Mouse (Mus musculus) intestine, postnatal 0 days (tissue): Measurements from ENCODE around the gene Hydin. TPM values are rescaled to one million over a fixed set of nuclear protein-coding genes. Genes with fewer than 3 reads are reported as not detected.

Source experiments
- ATAC-seq: fragments of 200-750 bp; cut with Nextera tagmentation; 2 replicates; pipeline ENCODE4 v1.8.0; 2017; ENCODE audit warnings: mild to moderate bottlenecking, moderate TSS enrichment, moderate library complexity
- H3K27ac ChIP-seq: fragments of 300-500 bp; sonication (generic); 2 replicates; pipeline ENCODE4 v1.5.1; 2014; ENCODE audit warnings: mild to moderate bottlenecking, low read depth, low read length, moderate library complexity
- H3K27me3 ChIP-seq: fragments of 300-500 bp; sonication (generic); replicated peaks from 2 replicates; pipeline ENCODE4 v1.6.1; 2014; ENCODE audit warnings: low read length, mixed read lengths; ENCODE audit not compliant: control insufficient read depth, insufficient read depth
- H3K36me3 ChIP-seq: fragments of 300-500 bp; sonication (generic); 2 replicates; pipeline ENCODE4 v1.6.1; 2014; ENCODE audit warnings: mild to moderate bottlenecking, moderate library complexity; ENCODE audit not compliant: control insufficient read depth, insufficient read depth
- H3K4me1 ChIP-seq: fragments of 300-500 bp; sonication (generic); replicated peaks from 2 replicates; pipeline ENCODE4 v1.6.1; 2014; ENCODE audit warnings: antibody characterized with exemption, low read length, mixed read lengths; ENCODE audit not compliant: control insufficient read depth, insufficient read depth
- H3K4me2 ChIP-seq: fragments of 300-500 bp; sonication (generic); replicated peaks from 2 replicates; pipeline ENCODE4 v1.6.1; 2014; ENCODE audit warnings: low read depth, mild to moderate bottlenecking, moderate library complexity
- H3K4me3 ChIP-seq: fragments of 300-500 bp; sonication (generic); 2 replicates; pipeline ENCODE4 v1.5.1; 2014; ENCODE audit warnings: low read depth, low read length
- H3K9ac ChIP-seq: fragments of 300-500 bp; sonication (generic); 2 replicates; pipeline ENCODE4 v1.6.1; 2014; ENCODE audit warnings: mild to moderate bottlenecking, low read depth, low read length
- H3K9me3 ChIP-seq: fragments of 300-500 bp; sonication (generic); 2 replicates; pipeline ENCODE4 v1.6.1; 2016; ENCODE audit warnings: mixed run types; ENCODE audit not compliant: control insufficient read depth
- CTCF ChIP-seq: sonication (generic); IDR thresholded peaks from 2 replicates; pipeline ENCODE4 v1.5.1; 2016; ENCODE audit warnings: low read depth, mild to moderate bottlenecking, control low read depth, antibody characterized with exemption, moderate library complexity
- WGBS: fragments of 180-500 bp; shearing (Covaris S2); extraction: QIAGEN DNeasy Blood & Tissue Kit; methylation state at CpG from one replicate; pipeline ENCODE4 v1.1.7; 2014; 5-methylcytosine and 5-hydroxymethylcytosine counted together
- polyA plus RNA-seq: library from polyadenylated mRNA; unstranded; fragments of >200 nt; fragmentation: Nextera tagmentation; extraction: Ambion mirVana; gene quantifications from 2 replicates; pipeline ENCODE4 v1.2.1, GENCODE M21; 2015

Hydin gene
- polyA plus RNA-seq, 1 experiment from 2014 or later, result 0.07 TPM

DNA sequence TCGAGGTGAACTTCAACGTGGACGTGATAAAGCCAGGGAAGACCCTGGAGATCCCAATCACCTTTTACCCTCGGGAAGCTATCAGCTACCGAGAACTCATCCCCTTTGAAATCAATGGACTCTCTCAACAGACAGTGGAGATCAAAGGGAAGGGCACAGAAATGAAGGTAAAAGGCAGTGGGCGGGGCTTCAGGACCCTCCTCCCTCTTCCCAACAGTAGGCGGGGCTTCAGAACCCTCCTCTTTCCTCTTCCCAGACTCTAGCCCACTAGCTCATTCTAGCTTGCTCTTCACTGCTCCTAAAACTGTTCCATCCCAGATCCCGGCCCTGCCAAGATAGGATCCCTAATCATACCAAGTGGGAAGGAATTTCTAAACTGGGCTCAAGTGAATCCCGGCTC lies 325.9 kb downstream of the Hydin start:
- Histone ChIP-seq H3K27me3 (no peaks in the 10 kb centered on the region), H3K9ac (no peak overlapping the region), H3K27ac (no peak overlapping the region), H3K4me2 (no peak overlapping the region), H3K4me3 (no peak overlapping the region), H3K9me3 (no peaks in the 10 kb centered on the region), H3K36me3 (no peaks in the 10 kb centered on the region), H3K4me1 (no peaks in the 10 kb centered on the region)
- WGBS, result 81% methylated on average over 9 of the region's 9 CpGs
- no peak for ATAC-seq
- no peak for TF ChIP-seq CTCF

DNA sequence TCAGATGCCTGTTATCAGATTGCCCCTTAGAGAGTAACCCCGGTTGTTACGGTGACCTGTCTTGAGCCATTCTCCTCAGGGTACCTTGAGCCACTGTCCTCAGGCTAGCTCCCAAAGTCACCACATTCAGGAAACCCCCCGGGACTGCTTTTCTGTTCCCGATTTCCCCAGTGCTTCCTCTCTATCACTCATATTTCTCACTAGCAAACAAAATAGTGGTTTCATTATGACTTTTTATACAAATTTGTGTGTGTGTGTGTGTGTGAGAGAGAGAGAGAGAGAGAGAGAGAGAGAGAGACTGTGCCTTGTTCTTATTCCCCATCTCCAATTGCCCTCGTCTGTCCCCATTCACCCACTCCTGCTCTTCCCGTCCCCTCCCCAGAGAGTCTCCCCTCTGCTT lies 327.4 kb downstream of the Hydin start:
- Histone ChIP-seq H3K27me3 (no peaks in the 10 kb centered on the region), H3K4me2 (no peak overlapping the region), H3K9ac (no peak overlapping the region), H3K36me3 (no peaks in the 10 kb centered on the region), H3K4me3 (no peak overlapping the region), H3K4me1 (no peaks in the 10 kb centered on the region), H3K9me3 (no peaks in the 10 kb centered on the region), H3K27ac (no peak overlapping the region)
- 67% methylated on average over 6 of the region's 6 CpGs for WGBS
- no peak for ATAC-seq
- TF ChIP-seq CTCF, result no peak

DNA sequence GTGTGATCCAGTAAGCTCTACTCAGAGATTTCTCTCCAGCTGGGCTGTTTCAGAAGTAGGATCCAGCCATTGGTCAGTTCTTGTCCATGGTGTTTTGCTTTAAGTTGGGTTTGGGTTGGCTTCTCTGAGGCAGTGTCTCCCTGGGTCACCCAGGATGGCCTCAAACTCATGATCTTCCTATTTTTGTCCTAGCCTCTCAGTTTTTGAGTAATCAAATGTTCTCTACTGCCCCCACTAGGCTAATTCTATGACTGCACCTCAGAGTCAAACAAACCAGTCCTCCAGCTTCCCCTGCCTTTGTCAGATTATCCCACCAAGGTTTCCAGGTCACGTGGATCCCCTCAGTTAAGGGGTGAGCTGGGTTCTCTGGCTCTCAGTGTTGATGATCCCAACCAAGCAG lies 337.8 kb downstream of the Hydin start:
- Histone ChIP-seq H3K4me2 (no peak overlapping the region), H3K4me3 (no peak overlapping the region), H3K9me3 (no peaks in the 10 kb centered on the region), H3K9ac (no peak overlapping the region), H3K27ac (no peak overlapping the region), H3K4me1 (no peaks in the 10 kb centered on the region), H3K27me3 (no peaks in the 10 kb centered on the region), H3K36me3 (no peaks in the 10 kb centered on the region)
- peak; percentile 71 for TF ChIP-seq CTCF
- 3% methylated on average over 1 of the region's 1 CpGs for WGBS
- no peak for ATAC-seq

DNA sequence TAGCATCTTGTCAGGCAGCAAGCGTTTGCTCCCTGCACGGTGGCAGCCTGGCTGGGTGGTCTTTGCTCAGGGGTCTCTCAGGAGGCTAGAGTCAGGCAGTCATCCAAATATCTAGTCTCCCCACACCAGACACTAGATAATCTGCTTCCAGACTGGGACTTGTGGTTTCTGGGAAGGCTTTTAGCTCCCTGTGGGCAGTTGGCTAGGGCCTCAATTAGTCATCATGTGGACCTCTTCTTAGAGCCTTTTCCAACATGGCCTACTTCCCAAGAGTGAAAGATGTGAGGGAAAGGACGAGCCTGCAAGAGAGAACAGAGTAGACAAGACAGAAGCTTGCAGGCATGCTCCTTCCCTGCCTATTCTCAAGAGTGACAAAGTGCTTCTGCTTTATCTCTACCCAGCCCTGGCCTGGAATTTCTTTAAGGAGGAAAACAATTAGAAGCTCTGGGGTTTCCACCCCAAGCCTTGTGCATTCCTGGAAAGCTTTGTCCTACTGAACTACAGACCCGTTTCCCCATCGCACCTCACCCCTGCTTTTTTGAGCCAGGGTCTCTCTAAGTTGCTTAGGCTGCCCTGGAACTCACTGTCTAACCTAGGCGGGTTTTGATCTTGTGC lies 338.7 kb downstream of the Hydin start:
- no peak overlapping the region for H3K4me3 ChIP-seq
- H3K27ac ChIP-seq, result no peak overlapping the region
- no peaks in the 10 kb centered on the region for H3K36me3 ChIP-seq
- no peak for TF ChIP-seq CTCF
- no peaks in the 10 kb centered on the region for H3K9me3 ChIP-seq
- H3K27me3 ChIP-seq, result no peaks in the 10 kb centered on the region
- 48% methylated on average over 6 of the region's 6 CpGs for WGBS
- H3K4me1 ChIP-seq, result no peaks in the 10 kb centered on the region
- H3K9ac ChIP-seq, result no peak overlapping the region
- H3K4me2 ChIP-seq, result no peak overlapping the region
- ATAC-seq, result no peak

DNA sequence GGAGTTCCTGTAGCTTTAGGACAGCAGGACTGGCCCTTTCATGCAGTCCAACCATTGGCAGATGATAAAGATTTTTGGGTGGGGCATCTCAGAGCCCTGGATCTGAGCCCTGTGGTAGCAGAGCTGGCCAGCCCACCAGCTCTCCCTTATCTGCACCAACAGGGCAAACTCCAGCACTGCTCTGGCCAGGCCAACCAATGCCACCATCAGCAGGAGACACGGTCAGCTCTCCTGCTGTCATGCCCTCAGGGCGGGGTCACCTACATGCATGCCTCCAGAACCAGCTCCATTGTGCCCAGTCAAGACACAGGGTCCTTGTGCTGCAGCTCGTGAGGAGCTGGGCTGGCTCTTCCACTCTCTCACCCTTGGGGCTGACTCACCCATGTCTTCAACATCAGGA lies 349.0 kb downstream of the Hydin start:
- no peak overlapping the region for H3K9ac ChIP-seq
- no peaks in the 10 kb centered on the region for H3K36me3 ChIP-seq
- whole genome bisulfite sequencing, result 59% methylated on average over 3 of the region's 3 CpGs
- no peak for ATAC-seq
- no peak overlapping the region for H3K4me2 ChIP-seq
- no peak overlapping the region for H3K4me3 ChIP-seq
- no peaks in the 10 kb centered on the region for H3K9me3 ChIP-seq
- TF ChIP-seq CTCF, result no peak
- H3K4me1 ChIP-seq, result peaks cover 6% of the 10 kb centered on the region; the same call in 1 of the 2 replicates
- no peak overlapping the region for H3K27ac ChIP-seq
- no peaks in the 10 kb centered on the region for H3K27me3 ChIP-seq

DNA sequence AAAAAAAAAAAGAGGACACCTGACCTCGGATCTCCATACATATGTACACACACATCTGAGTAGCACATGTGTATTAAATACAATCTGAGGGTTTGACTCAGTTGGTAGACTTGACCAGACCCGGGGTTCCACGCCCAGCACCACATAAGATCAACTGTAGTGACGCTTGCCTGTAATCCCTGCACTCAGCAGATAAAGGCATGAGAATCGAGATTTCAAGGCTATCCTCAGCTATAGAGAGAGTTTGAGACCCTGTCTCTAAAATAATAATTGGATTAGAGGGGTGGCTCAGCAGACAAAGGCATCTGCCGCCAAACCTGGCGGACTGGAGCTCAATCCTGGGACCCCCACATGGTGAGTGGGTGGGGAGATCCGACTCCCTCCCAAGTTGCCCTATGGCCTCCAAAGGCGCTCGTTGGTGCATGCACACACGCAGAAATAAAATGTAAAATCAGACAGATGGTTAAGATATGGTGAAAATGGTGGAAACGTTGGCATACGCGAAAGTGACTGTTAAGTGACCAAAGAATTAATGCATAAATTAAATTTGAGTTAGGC lies 351.1 kb downstream of the Hydin start:
- 0 out of 2 replicates have a peak, but pooled peaks have one; percentile 15 for ATAC-seq
- 22% methylated on average over 14 of the region's 14 CpGs for WGBS
- Histone ChIP-seq H3K9me3 (no peaks in the 10 kb centered on the region), H3K27ac (no peak overlapping the region), H3K4me2 (peak overlapping the region; percentile 73), H3K4me3 (peak overlapping the region; percentile 96), H3K4me1 (peaks cover 6% of the 10 kb centered on the region; the same call in 1 of the 2 replicates), H3K27me3 (no peaks in the 10 kb centered on the region), H3K36me3 (no peaks in the 10 kb centered on the region), H3K9ac (peak overlapping the region; percentile 62)
- no peak for TF ChIP-seq CTCF
